Mouse (Mus musculus): ENCODE results near the gene Klhl41. TPM values are rescaled to one million over a fixed set of nuclear protein-coding genes. Genes with fewer than 3 reads are reported as not detected.
"Not testable (repeated sequence)": the region's sequence is repeated elsewhere in the genome, so short reads cannot be mapped to it uniquely, and the experiment has no call there.

Gene Klhl41
- polyA plus RNA-seq, 1 experiment, result not detected

DNA sequence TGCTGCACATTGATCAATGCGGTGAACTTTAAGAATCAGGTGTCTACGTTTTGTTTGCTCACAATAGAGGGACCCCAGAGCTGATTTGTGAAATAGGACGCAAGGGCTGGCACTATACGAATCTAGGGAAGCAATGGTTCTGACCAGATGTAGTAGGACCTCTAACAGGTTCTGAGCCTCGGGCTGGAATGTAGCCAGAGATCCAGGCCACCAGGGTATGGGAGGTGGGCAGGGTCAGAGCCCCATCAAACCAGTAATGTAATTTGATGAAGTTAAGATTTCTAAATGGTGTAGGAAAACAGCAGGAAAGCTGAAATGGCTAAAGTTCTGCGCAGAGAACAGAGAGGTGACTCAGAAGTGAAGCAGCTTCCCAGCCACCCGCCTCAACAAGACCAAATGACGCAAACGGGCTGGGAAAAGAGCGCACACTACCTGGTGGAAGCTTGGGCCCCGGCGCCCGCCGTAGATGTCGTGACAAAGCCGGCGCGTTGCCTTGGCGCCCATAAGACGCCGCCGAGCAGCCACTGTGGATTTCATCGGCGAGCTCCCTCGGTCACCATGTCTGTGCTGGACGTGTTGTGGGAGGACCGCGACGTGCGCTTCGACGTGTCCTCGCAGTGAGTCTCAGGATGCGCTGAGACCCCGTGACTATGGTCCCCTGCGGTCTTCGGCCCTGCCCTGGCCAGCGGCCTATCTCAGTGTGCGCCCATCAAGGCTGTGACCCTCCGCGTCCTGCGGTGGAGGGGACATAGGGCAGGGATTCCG lies 23.0 kb upstream of the Klhl41 start, which contains the start of gene Bbs5:
Gene Bbs5, plus strand, starts transcription at position 446 of the 765 bp plus-strand sequence.
- H3K27me3 ChIP-seq (replicated peaks), result peaks cover 6% of the 10 kb centered on the region
- peaks cover 4% of the 10 kb centered on the region; the same call in 1 of the 2 replicates for H3K9me3 ChIP-seq
- peaks cover 13% of the 10 kb centered on the region for H3K4me1 ChIP-seq
- TF ChIP-seq GATA1 (IDR thresholded peaks at IDR 0.05; ENCODE audit: borderline replicate concordance, low read length) (no peak), FLI1 (IDR thresholded peaks at IDR 0.05; ENCODE audit: low read length) (no peak)
- no peaks in the 10 kb centered on the region for H3K36me3 ChIP-seq (replicated peaks; ENCODE audit: low read length)
- H3K4me3 ChIP-seq (replicated peaks), result peak within 1 kb of the TSS; percentile 99

DNA sequence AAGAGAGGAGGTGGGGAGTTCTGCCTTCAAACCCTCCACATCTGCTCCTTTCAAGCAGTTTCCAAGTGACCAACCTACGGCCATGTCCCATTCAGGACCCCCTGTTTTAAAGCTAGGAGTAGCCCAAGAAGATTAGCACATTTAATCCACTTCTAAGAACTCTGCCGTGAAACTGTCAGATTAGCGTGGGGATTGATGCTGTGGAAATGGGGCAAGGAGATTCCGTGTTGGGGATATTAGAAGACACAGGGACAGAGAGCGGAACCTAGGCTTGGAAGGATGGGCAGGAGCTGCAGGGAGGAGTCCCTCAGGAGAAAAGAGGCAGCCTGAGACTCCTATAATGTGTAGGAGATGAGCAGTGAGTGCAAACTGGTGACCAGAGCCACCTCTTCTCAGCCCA lies 20.2 kb upstream of the Klhl41 start:
- H3K4me3 ChIP-seq (replicated peaks), result no peak overlapping the region
- H3K27me3 ChIP-seq (replicated peaks), result peaks cover 2% of the 10 kb centered on the region
- H3K36me3 ChIP-seq (replicated peaks; ENCODE audit: low read length), result no peaks in the 10 kb centered on the region
- peaks cover 13% of the 10 kb centered on the region for H3K4me1 ChIP-seq
- no peaks in the 10 kb centered on the region for H3K9me3 ChIP-seq
- TF ChIP-seq FLI1 (IDR thresholded peaks at IDR 0.05; ENCODE audit: low read length) (no peak), GATA1 (IDR thresholded peaks at IDR 0.05; ENCODE audit: borderline replicate concordance, low read length) (no peak)

- H3K27me3 ChIP-seq (replicated peaks), result no peaks in the 10 kb centered on the region
- TF ChIP-seq FLI1 (IDR thresholded peaks at IDR 0.05; ENCODE audit: low read length) (no peak), GATA1 (IDR thresholded peaks at IDR 0.05; ENCODE audit: borderline replicate concordance, low read length) (no peak)
- H3K9me3 ChIP-seq, result no peaks in the 10 kb centered on the region
- H3K36me3 ChIP-seq (replicated peaks; ENCODE audit: low read length), result peaks cover 4% of the 10 kb centered on the region
- H3K4me1 ChIP-seq, result peaks cover 6% of the 10 kb centered on the region; the same call in 1 of the 2 replicates
- no peak overlapping the region for H3K4me3 ChIP-seq (replicated peaks)
These were observed 10.6 kb upstream of the Klhl41 start for GRCm38 (mm10) chr2:69659326-69659725.

DNA sequence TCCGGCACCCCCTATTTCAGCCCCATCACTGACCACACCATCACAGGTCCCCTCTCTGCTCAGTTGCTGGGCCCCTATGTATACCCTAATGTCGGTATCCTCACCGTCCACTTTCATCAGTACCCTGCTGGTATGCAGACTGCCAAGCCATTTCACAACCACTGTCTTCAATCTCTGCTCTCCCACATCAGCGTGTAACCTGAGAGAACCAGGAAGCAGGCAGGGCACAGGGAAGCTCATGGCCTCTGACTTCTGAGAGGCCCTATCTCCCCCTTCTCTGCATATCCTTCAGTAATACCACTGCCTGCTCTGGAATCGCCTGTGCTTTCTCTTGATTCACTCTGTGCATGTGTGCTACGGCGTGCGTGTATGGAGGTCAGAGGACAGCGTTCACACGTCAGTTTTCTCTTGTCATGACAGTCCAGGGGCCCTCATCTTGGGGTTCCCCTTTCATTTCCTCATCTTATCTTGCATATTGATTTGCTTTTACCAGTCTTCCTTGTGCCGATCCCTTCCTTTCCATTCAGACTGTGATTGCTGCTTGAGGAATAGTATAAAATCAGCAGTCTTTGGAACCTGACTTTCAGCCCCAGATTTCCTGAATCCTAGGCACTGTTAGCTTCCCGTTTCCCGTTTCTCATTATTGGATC lies 6.0 kb upstream of the Klhl41 start:
- Histone ChIP-seq H3K4me1 (peaks cover 6% of the 10 kb centered on the region; the same call in 1 of the 2 replicates), H3K9me3 (no peaks in the 10 kb centered on the region), H3K36me3 (replicated peaks; ENCODE audit: low read length) (no peaks in the 10 kb centered on the region), H3K27me3 (replicated peaks) (no peaks in the 10 kb centered on the region), H3K4me3 (replicated peaks) (no peak overlapping the region)
- no peak for TF ChIP-seq GATA1 (IDR thresholded peaks at IDR 0.05; ENCODE audit: borderline replicate concordance, low read length)

- Histone ChIP-seq H3K4me1 (peaks cover 6% of the 10 kb centered on the region; the same call in 1 of the 2 replicates), H3K4me3 (replicated peaks) (no peak overlapping the region), H3K27me3 (replicated peaks) (no peaks in the 10 kb centered on the region), H3K9me3 (no peaks in the 10 kb centered on the region), H3K36me3 (replicated peaks; ENCODE audit: low read length) (no peaks in the 10 kb centered on the region)
- TF ChIP-seq FLI1 (IDR thresholded peaks at IDR 0.05; ENCODE audit: low read length) (no peak), GATA1 (IDR thresholded peaks at IDR 0.05; ENCODE audit: borderline replicate concordance, low read length) (no peak)
These were observed 2.3 kb upstream of the Klhl41 start for GRCm38 (mm10) chr2:69667656-69668055.

DNA sequence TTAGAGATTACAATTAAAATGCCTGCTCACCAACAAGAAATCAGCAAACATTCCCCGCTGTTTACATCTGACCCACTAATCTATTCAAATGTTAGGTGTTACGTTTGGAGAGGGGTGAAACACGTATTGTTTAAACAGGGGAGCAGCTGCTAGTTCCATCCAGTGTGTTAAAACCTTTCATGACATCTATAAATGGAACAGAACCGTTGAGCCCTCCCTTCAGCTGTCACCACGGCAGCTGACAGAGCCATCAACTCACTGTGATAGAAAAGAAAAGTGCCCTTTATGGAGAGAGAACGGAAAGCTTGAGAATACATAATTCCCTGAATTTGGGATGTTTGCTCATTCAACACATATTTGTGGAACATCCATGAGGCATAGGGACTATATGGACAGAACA lies 1.5 kb upstream of the Klhl41 start:
- no peaks in the 10 kb centered on the region for H3K27me3 ChIP-seq (replicated peaks)
- H3K4me3 ChIP-seq (replicated peaks), result no peak overlapping the region
- no peak for TF ChIP-seq FLI1 (IDR thresholded peaks at IDR 0.05; ENCODE audit: low read length)
- no peak for TF ChIP-seq GATA1 (IDR thresholded peaks at IDR 0.05; ENCODE audit: borderline replicate concordance, low read length)
- no peaks in the 10 kb centered on the region for H3K36me3 ChIP-seq (replicated peaks; ENCODE audit: low read length)
- H3K9me3 ChIP-seq, result no peaks in the 10 kb centered on the region
- H3K4me1 ChIP-seq, result peaks cover 6% of the 10 kb centered on the region; the same call in 1 of the 2 replicates

GRCm38 (mm10) chr2:69673723-69674122 lies 3.8 kb downstream of the Klhl41 start:
- H3K36me3 ChIP-seq (replicated peaks; ENCODE audit: low read length), result no peaks in the 10 kb centered on the region
- H3K4me1 ChIP-seq, result no peaks in the 10 kb centered on the region
- H3K27me3 ChIP-seq (replicated peaks), result no peaks in the 10 kb centered on the region
- TF ChIP-seq FLI1 (IDR thresholded peaks at IDR 0.05; ENCODE audit: low read length) (no peak), GATA1 (IDR thresholded peaks at IDR 0.05; ENCODE audit: borderline replicate concordance, low read length) (no peak)
- no peak overlapping the region for H3K4me3 ChIP-seq (replicated peaks)
- no peaks in the 10 kb centered on the region for H3K9me3 ChIP-seq

DNA sequence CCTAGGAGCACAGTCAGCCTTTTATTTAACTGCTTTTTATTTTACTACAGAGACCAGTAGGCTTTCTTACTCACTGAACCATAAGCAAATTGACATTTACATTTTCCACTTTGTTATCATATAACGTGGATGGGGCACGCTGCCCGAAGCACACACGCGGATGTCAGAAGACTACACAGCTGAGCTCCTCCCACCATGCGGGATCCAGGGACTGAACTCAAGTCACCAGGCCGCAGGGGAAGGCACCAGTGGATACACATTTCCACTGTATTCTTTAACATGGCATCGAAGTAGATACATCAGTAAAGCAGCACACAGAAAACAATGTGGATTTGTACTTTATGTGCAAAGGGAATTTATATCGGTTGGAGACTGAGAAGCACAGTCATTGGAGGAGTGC lies 5.3 kb downstream of the Klhl41 start:
- no peaks in the 10 kb centered on the region for H3K27me3 ChIP-seq (replicated peaks)
- H3K36me3 ChIP-seq (replicated peaks; ENCODE audit: low read length), result no peaks in the 10 kb centered on the region
- TF ChIP-seq GATA1 (IDR thresholded peaks at IDR 0.05; ENCODE audit: borderline replicate concordance, low read length), result no peak
- TF ChIP-seq FLI1 (IDR thresholded peaks at IDR 0.05; ENCODE audit: low read length), result no peak
- no peak overlapping the region for H3K4me3 ChIP-seq (replicated peaks)
- H3K4me1 ChIP-seq, result no peaks in the 10 kb centered on the region
- no peaks in the 10 kb centered on the region for H3K9me3 ChIP-seq

GRCm38 (mm10) chr2:69676713-69677112 lies 6.8 kb downstream of the Klhl41 start:
- TF ChIP-seq GATA1 (IDR thresholded peaks at IDR 0.05; ENCODE audit: borderline replicate concordance, low read length) (no peak), FLI1 (IDR thresholded peaks at IDR 0.05; ENCODE audit: low read length) (no peak)
- H3K4me3 ChIP-seq (replicated peaks), result no peak overlapping the region
- H3K4me1 ChIP-seq, result no peaks in the 10 kb centered on the region
- no peaks in the 10 kb centered on the region for H3K27me3 ChIP-seq (replicated peaks)
- H3K9me3 ChIP-seq, result no peaks in the 10 kb centered on the region
- H3K36me3 ChIP-seq (replicated peaks; ENCODE audit: low read length), result no peaks in the 10 kb centered on the region

DNA sequence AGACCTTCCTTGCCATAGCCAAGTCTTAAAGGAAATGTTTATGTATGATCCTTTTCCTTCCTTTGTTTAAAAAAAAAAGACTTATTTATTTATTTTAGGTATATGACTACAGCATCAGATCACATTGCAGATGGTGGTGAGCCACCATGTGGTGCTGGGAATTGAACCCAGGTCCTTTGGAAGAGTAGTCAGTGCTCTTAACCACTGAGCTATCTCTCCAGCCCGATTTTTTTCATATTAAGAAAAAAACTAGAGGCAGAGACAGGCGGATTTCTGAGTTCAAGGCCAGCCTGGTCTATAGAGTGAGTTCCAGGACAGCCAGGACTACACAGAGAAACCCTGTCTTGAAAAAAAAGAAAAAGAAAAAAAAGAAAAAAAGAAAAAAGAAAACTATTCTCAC lies 7.3 kb downstream of the Klhl41 start:
- not testable (repeated sequence) for H3K4me1 ChIP-seq; H3K36me3 ChIP-seq (replicated peaks; ENCODE audit: low read length); H3K4me3 ChIP-seq (replicated peaks); H3K27me3 ChIP-seq (replicated peaks); H3K9me3 ChIP-seq
